Mouse (Mus musculus) forebrain, embryonic 14.5 days (tissue): Measurements from ENCODE around the gene Kcnb1. TPM values are rescaled to one million over a fixed set of nuclear protein-coding genes. Genes with fewer than 3 reads are reported as not detected.
A peak's percentile ranks its signal among the peaks of the same experiment; 100 is the strongest.
"Not testable (repeated sequence)": the region's sequence is repeated elsewhere in the genome, so short reads cannot be mapped to it uniquely, and the experiment has no call there.

Experiments
- ATAC-seq: fragments of 200-750 bp; cut with Nextera tagmentation; 2 replicates; pipeline ENCODE4 v1.8.0; 2017; ENCODE audit warnings: mild to moderate bottlenecking, moderate library complexity
- DNase-seq: peaks from one replicate; pipeline ENCODE4 v3.0.0-alpha.2; 2015; ENCODE audit warnings: low spot score
- H3K27ac ChIP-seq: fragments of 300-500 bp; sonication (generic); 2 replicates; pipeline ENCODE4 v1.5.1; 2014; ENCODE audit warnings: low read depth, mild to moderate bottlenecking, control low read depth, low read length, moderate library complexity
- H3K27me3 ChIP-seq: fragments of 300-500 bp; sonication (generic); replicated peaks from 2 replicates; pipeline ENCODE4 v1.6.1; 2014; ENCODE audit warnings: low read length, control low read depth, mixed read lengths; ENCODE audit not compliant: control insufficient read depth, insufficient read depth
- H3K36me3 ChIP-seq: fragments of 300-500 bp; sonication (generic); 2 replicates; pipeline ENCODE4 v1.6.1; 2014; ENCODE audit warnings: low read length, control low read depth; ENCODE audit not compliant: control insufficient read depth, insufficient read depth
- H3K4me1 ChIP-seq: fragments of 300-500 bp; sonication (generic); 2 replicates; pipeline ENCODE4 v1.6.1; 2014; ENCODE audit warnings: antibody characterized with exemption, low read length, control low read depth; ENCODE audit not compliant: control insufficient read depth, insufficient read depth
- H3K4me2 ChIP-seq: fragments of 300-500 bp; sonication (generic); 2 replicates; pipeline ENCODE4 v1.6.1; 2014; ENCODE audit warnings: mild to moderate bottlenecking, control low read depth, low read length
- H3K4me3 ChIP-seq: fragments of 300-500 bp; sonication (generic); 2 replicates; pipeline ENCODE4 v1.5.1; 2014; ENCODE audit warnings: low read depth, low read length, control low read depth
- H3K9ac ChIP-seq: fragments of 300-500 bp; sonication (generic); 2 replicates; pipeline ENCODE4 v1.6.1; 2014; ENCODE audit warnings: mild to moderate bottlenecking, low read length, control low read depth, moderate library complexity
- H3K9me3 ChIP-seq: fragments of 300-500 bp; sonication (generic); replicated peaks from 2 replicates; pipeline ENCODE4 v1.6.1; 2016; ENCODE audit warnings: low read length, control low read depth, mixed read lengths; ENCODE audit not compliant: control insufficient read depth
- WGBS: fragments of 180-500 bp; shearing (Covaris S2); extraction: QIAGEN DNeasy Blood & Tissue Kit; methylation state at CpG from one replicate; pipeline ENCODE4 v1.1.7; 2014; 5-methylcytosine and 5-hydroxymethylcytosine counted together
- polyA plus RNA-seq: library from polyadenylated mRNA; unstranded; fragments of >200 nt; fragmentation: Nextera tagmentation; extraction: Ambion mirVana; gene quantifications from 2 replicates; pipeline ENCODE4 v1.2.1, GENCODE M21; 2014

The Kcnb1 gene
- polyA plus RNA-seq, 1 experiment from 2014 or later = 1.6 TPM

- DNase-seq = no peak
- 90% methylated on average over 3 of the region's 3 CpGs for WGBS
- H3K9ac ChIP-seq = no peak overlapping the region
Observed at GRCm38 (mm10) chr2:167212089-167212488, 22.1 kb upstream of the Kcnb1 start.

GRCm38 (mm10) chr2:167209900-167210299 is 19.9 kb upstream of the Kcnb1 start:
- Histone ChIP-seq H3K4me3 (no peak overlapping the region), H3K4me1 (no peaks in the 10 kb centered on the region), H3K36me3 (no peaks in the 10 kb centered on the region), H3K27me3 (no peaks in the 10 kb centered on the region), H3K27ac (no peak overlapping the region), H3K4me2 (no peak overlapping the region), H3K9me3 (no peaks in the 10 kb centered on the region), H3K9ac (no peak overlapping the region)
- ATAC-seq = no peak
- WGBS = 79% methylated on average over 9 of the region's 9 CpGs
- no peak for DNase-seq

More at GRCm38 (mm10) chr2:167212089-167212488, 22.1 kb upstream of the Kcnb1 start:
- H3K36me3 ChIP-seq = no peaks in the 10 kb centered on the region
- no peaks in the 10 kb centered on the region for H3K4me1 ChIP-seq
- H3K4me3 ChIP-seq = no peak overlapping the region
- no peak for ATAC-seq
- H3K9me3 ChIP-seq = no peaks in the 10 kb centered on the region
- no peak overlapping the region for H3K4me2 ChIP-seq
- H3K27ac ChIP-seq = no peak overlapping the region
- no peaks in the 10 kb centered on the region for H3K27me3 ChIP-seq

- Histone ChIP-seq H3K4me3 (no peak overlapping the region), H3K4me1 (no peaks in the 10 kb centered on the region), H3K4me2 (no peak overlapping the region), H3K27me3 (no peaks in the 10 kb centered on the region), H3K27ac (no peak overlapping the region), H3K9me3 (no peaks in the 10 kb centered on the region), H3K36me3 (no peaks in the 10 kb centered on the region), H3K9ac (no peak overlapping the region)
- ATAC-seq (no peak), DNase-seq (no peak)
- 86% methylated on average over 3 of the region's 3 CpGs for WGBS
Observed at GRCm38 (mm10) chr2:167208984-167209383, 19.0 kb upstream of the Kcnb1 start.

GRCm38 (mm10) chr2:167205918-167206629 is 16.1 kb upstream of the Kcnb1 start:
- H3K27ac ChIP-seq = no peak overlapping the region
- ATAC-seq (no peak), DNase-seq (no peak)
- H3K4me2 ChIP-seq = no peak overlapping the region
- H3K36me3 ChIP-seq = no peaks in the 10 kb centered on the region
- H3K4me3 ChIP-seq = no peak overlapping the region
- H3K27me3 ChIP-seq = no peaks in the 10 kb centered on the region
- H3K9me3 ChIP-seq = no peaks in the 10 kb centered on the region
- peaks cover 7% of the 10 kb centered on the region; the same call in 1 of the 2 replicates for H3K4me1 ChIP-seq
- H3K9ac ChIP-seq = no peak overlapping the region
- 86% methylated on average over 18 of the region's 18 CpGs for WGBS

- H3K4me2 ChIP-seq, DNase-seq, H3K27me3 ChIP-seq, H3K4me3 ChIP-seq, ATAC-seq, H3K9me3 ChIP-seq, H3K27ac ChIP-seq, H3K9ac ChIP-seq, H3K36me3 ChIP-seq: not testable (repeated sequence)
- peaks cover 10% of the 10 kb centered on the region; the same call in 1 of the 2 replicates for H3K4me1 ChIP-seq
- 86% methylated on average over 5 of the region's 5 CpGs for WGBS
Observed at GRCm38 (mm10) chr2:167204686-167205085, 14.7 kb upstream of the Kcnb1 start.

- Histone ChIP-seq H3K27me3 (no peaks in the 10 kb centered on the region), H3K4me2 (no peak overlapping the region), H3K4me3 (no peak overlapping the region), H3K27ac (no peak overlapping the region), H3K9ac (no peak overlapping the region), H3K36me3 (no peaks in the 10 kb centered on the region), H3K4me1 (peaks cover 10% of the 10 kb centered on the region; the same call in 1 of the 2 replicates), H3K9me3 (no peaks in the 10 kb centered on the region)
- 85% methylated on average over 7 of the region's 7 CpGs for WGBS
- ATAC-seq = no peak
- no peak for DNase-seq
Observed at GRCm38 (mm10) chr2:167203505-167204166, 13.7 kb upstream of the Kcnb1 start.

- DNase-seq (peak; percentile 93), ATAC-seq (peak; percentile 60)
- H3K4me1 ChIP-seq = peaks cover 10% of the 10 kb centered on the region; the same call in 1 of the 2 replicates
- H3K27ac ChIP-seq = peak overlapping the region; percentile 84
- H3K9me3 ChIP-seq = no peaks in the 10 kb centered on the region
- peak overlapping the region; percentile 32; the same call in 1 of the 2 replicates for H3K9ac ChIP-seq
- H3K4me3 ChIP-seq = no peak overlapping the region
- WGBS = 41% methylated on average over 16 of the region's 16 CpGs
- H3K4me2 ChIP-seq = peak overlapping the region; percentile 28; the same call in 1 of the 2 replicates
- no peaks in the 10 kb centered on the region for H3K36me3 ChIP-seq
- H3K27me3 ChIP-seq = no peaks in the 10 kb centered on the region
Observed at GRCm38 (mm10) chr2:167201463-167202291, 11.7 kb upstream of the Kcnb1 start.

GRCm38 (mm10) chr2:167198660-167199427 is 8.9 kb upstream of the Kcnb1 start:
- Histone ChIP-seq H3K27me3 (no peaks in the 10 kb centered on the region), H3K9ac (no peak overlapping the region), H3K9me3 (no peaks in the 10 kb centered on the region), H3K4me1 (peaks cover 10% of the 10 kb centered on the region; the same call in 1 of the 2 replicates), H3K4me2 (no peak overlapping the region), H3K36me3 (no peaks in the 10 kb centered on the region), H3K27ac (no peak overlapping the region), H3K4me3 (no peak overlapping the region)
- DNase-seq (no peak), ATAC-seq (no peak)
- 75% methylated on average over 13 of the region's 13 CpGs for WGBS
